Mouse (Mus musculus): ENCODE measurements around the gene Zdhhc7.

GRCm38 (mm10) chr8:120100388-120101067 is 754 bp downstream of the Zdhhc7 start:
- TF ChIP-seq CTCF (IDR thresholded peaks at IDR 0.05; ENCODE audit: borderline replicate concordance, control insufficient read depth, extremely low read depth, insufficient read depth, low read length, poor library complexity), result no peak
- no peak for TF ChIP-seq POLR2A (IDR thresholded peaks at IDR 0.05; ENCODE audit: control insufficient read depth, extremely low read depth, insufficient read depth, low read length, poor library complexity)

Data from thymus, adult 2 months (tissue).